Mouse (Mus musculus) ES-E14 (cell line): ENCODE data around the gene 4930579F01Rik.

Source experiments
- CHD2 ChIP-seq: IDR thresholded peaks from 2 replicates; pipeline ENCODE4 v1.6.1; 2014; ENCODE audit warnings: mild to moderate bottlenecking, low read depth, low read length, inconsistent platforms
- MAFK ChIP-seq: IDR thresholded peaks from 2 replicates; pipeline ENCODE4 v1.6.1; 2014; ENCODE audit warnings: mild to moderate bottlenecking, low read depth, low read length, inconsistent platforms; ENCODE audit not compliant: insufficient read depth

DNA sequence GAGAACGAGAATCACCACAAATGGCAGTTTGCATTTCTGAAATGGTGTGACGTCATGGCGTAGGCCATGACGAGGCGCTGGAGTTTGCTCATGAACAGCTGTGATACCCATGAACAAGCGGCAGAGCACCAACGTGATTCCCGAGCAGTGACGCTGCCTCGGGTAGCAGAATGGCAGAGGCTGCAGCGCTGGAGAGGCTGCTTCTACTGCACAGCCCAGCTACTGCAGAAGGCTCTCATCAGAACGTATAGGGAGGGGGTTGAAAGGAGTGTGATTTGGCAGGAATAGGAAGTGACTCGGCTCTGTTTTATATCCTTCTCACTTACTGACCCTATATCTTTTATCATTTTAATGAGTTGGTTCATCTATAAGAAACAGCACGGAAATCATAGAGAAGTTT, 74.8 kb downstream of the 4930579F01Rik start:
- TF ChIP-seq MAFK (no peak), CHD2 (no peak)
